Mouse (Mus musculus) hindbrain, embryonic 16.5 days (tissue): Measurements from ENCODE around the gene Slc25a22. TPM values are rescaled to one million over a fixed set of nuclear protein-coding genes. Genes with fewer than 3 reads are reported as not detected.

Source experiments
- ATAC-seq: fragments of 200-750 bp; cut with Nextera tagmentation; 2 replicates; pipeline ENCODE4 v1.8.0; 2017; ENCODE audit warnings: moderate TSS enrichment, moderate library complexity
- H3K27ac ChIP-seq: fragments of 300-500 bp; sonication (generic); 2 replicates; pipeline ENCODE4 v1.5.1; 2014; ENCODE audit warnings: low read depth, mild to moderate bottlenecking, control low read depth, low read length, moderate library complexity
- H3K27me3 ChIP-seq: fragments of 300-500 bp; sonication (generic); replicated peaks from 2 replicates; pipeline ENCODE4 v1.6.1; 2014; ENCODE audit warnings: low read length; ENCODE audit not compliant: control insufficient read depth, insufficient read depth
- H3K36me3 ChIP-seq: fragments of 300-500 bp; sonication (generic); 2 replicates; pipeline ENCODE4 v1.6.1; 2014; ENCODE audit warnings: mild to moderate bottlenecking, low read length, moderate library complexity, mixed read lengths; ENCODE audit not compliant: control insufficient read depth, insufficient read depth
- H3K4me1 ChIP-seq: fragments of 300-500 bp; sonication (generic); 2 replicates; pipeline ENCODE4 v1.6.1; 2014; ENCODE audit warnings: low read depth, low read length; ENCODE audit not compliant: control insufficient read depth, insufficient read depth
- H3K4me2 ChIP-seq: fragments of 300-500 bp; sonication (generic); 2 replicates; pipeline ENCODE4 v1.6.1; 2014; ENCODE audit warnings: mild to moderate bottlenecking, low read length, control low read depth, moderate library complexity
- H3K4me3 ChIP-seq: fragments of 300-500 bp; sonication (generic); 2 replicates; pipeline ENCODE4 v1.5.1; 2014; ENCODE audit warnings: mild to moderate bottlenecking, low read length, control low read depth, moderate library complexity
- H3K9ac ChIP-seq: fragments of 300-500 bp; sonication (generic); 2 replicates; pipeline ENCODE4 v1.6.1; 2014; ENCODE audit warnings: low read depth, mild to moderate bottlenecking, control low read depth, low read length, moderate library complexity
- H3K9me3 ChIP-seq: fragments of 300-500 bp; sonication (generic); 2 replicates; pipeline ENCODE4 v1.6.1; 2014; ENCODE audit warnings: mild to moderate bottlenecking, low read length, moderate library complexity; ENCODE audit not compliant: control insufficient read depth
- WGBS: fragments of 180-500 bp; shearing (Covaris S2); extraction: QIAGEN DNeasy Blood & Tissue Kit; methylation state at CpG from one replicate; pipeline ENCODE4 v1.1.7; 2014; 5-methylcytosine and 5-hydroxymethylcytosine counted together
- polyA plus RNA-seq: library from polyadenylated mRNA; unstranded; fragments of >200 nt; fragmentation: Nextera tagmentation; extraction: Ambion mirVana; gene quantifications from 2 replicates; pipeline ENCODE4 v1.2.1, GENCODE M21; 2015

The Slc25a22 gene
- polyA plus RNA-seq, 1 experiment from 2014 or later = 96.3 TPM

GRCm38 (mm10) chr7:141430585-141431240 is 7.0 kb downstream of the Slc25a22 start:
- Histone ChIP-seq H3K4me3 (no peak overlapping the region), H3K4me2 (no peak overlapping the region), H3K9ac (no peak overlapping the region), H3K27ac (no peak overlapping the region), H3K4me1 (peaks cover 31% of the 10 kb centered on the region), H3K9me3 (no peaks in the 10 kb centered on the region), H3K36me3 (peaks cover 31% of the 10 kb centered on the region), H3K27me3 (no peaks in the 10 kb centered on the region)
- ATAC-seq = no peak
- WGBS = 95% methylated on average over 9 of the region's 9 CpGs

GRCm38 (mm10) chr7:141429840-141430584 is 7.7 kb downstream of the Slc25a22 start:
- Histone ChIP-seq H3K27ac (peak overlapping the region; percentile 57), H3K27me3 (no peaks in the 10 kb centered on the region), H3K4me1 (peaks cover 27% of the 10 kb centered on the region), H3K9me3 (no peaks in the 10 kb centered on the region), H3K36me3 (peaks cover 31% of the 10 kb centered on the region), H3K4me3 (no peak overlapping the region; the same call in 1 of the 2 replicates), H3K9ac (no peak overlapping the region), H3K4me2 (peak overlapping the region; percentile 79)
- WGBS = 62% methylated on average over 9 of the region's 9 CpGs
- ATAC-seq = no peak

GRCm38 (mm10) chr7:141429310-141429709 is 8.4 kb downstream of the Slc25a22 start, which contains the start of gene Cend1:
TSS of gene Cend1 (minus strand) at chr7:141429491.
- Histone ChIP-seq H3K27me3 (no peaks in the 10 kb centered on the region), H3K4me1 (peaks cover 26% of the 10 kb centered on the region), H3K36me3 (peaks cover 31% of the 10 kb centered on the region), H3K27ac (peak within 1 kb of the TSS; percentile 78), H3K4me2 (peak within 1 kb of the TSS; percentile 79), H3K4me3 (peak within 1 kb of the TSS; percentile 61), H3K9ac (peak within 1 kb of the TSS; percentile 82), H3K9me3 (no peaks in the 10 kb centered on the region)
- WGBS = 4% methylated on average over 19 of the region's 19 CpGs
- peak; percentile 89 for ATAC-seq

- H3K4me1 ChIP-seq = peaks cover 20% of the 10 kb centered on the region
- no peaks in the 10 kb centered on the region for H3K9me3 ChIP-seq
- no peaks in the 10 kb centered on the region for H3K27me3 ChIP-seq
- peak overlapping the region; percentile 78 for H3K27ac ChIP-seq
- peaks cover 31% of the 10 kb centered on the region for H3K36me3 ChIP-seq
- 57% methylated on average over 5 of the region's 5 CpGs for WGBS
- peak overlapping the region; percentile 79 for H3K4me2 ChIP-seq
- H3K4me3 ChIP-seq = peak overlapping the region; percentile 61
- ATAC-seq = no peak
- peak overlapping the region; percentile 82 for H3K9ac ChIP-seq
Measured at GRCm38 (mm10) chr7:141428701-141429100, 9.0 kb downstream of the Slc25a22 start.

- Histone ChIP-seq H3K36me3 (peaks cover 21% of the 10 kb centered on the region), H3K4me2 (no peak overlapping the region), H3K9me3 (no peaks in the 10 kb centered on the region), H3K27ac (no peak overlapping the region), H3K4me3 (no peak overlapping the region), H3K9ac (no peak overlapping the region), H3K27me3 (no peaks in the 10 kb centered on the region), H3K4me1 (peaks cover 13% of the 10 kb centered on the region)
- no peak for ATAC-seq
- WGBS = 87% methylated on average over 12 of the region's 12 CpGs
Measured at GRCm38 (mm10) chr7:141426948-141427730, 10.6 kb downstream of the Slc25a22 start.

GRCm38 (mm10) chr7:141423811-141424210 is 13.9 kb downstream of the Slc25a22 start:
- Histone ChIP-seq H3K4me3 (no peak overlapping the region), H3K4me1 (peaks cover 6% of the 10 kb centered on the region), H3K27ac (no peak overlapping the region), H3K36me3 (peaks cover 8% of the 10 kb centered on the region; the same call in 1 of the 2 replicates), H3K4me2 (no peak overlapping the region), H3K9me3 (no peaks in the 10 kb centered on the region), H3K9ac (no peak overlapping the region), H3K27me3 (no peaks in the 10 kb centered on the region)
- ATAC-seq = no peak
- 72% methylated on average over 4 of the region's 4 CpGs for WGBS

GRCm38 (mm10) chr7:141420030-141420702 is 17.5 kb downstream of the Slc25a22 start:
- no peaks in the 10 kb centered on the region for H3K4me1 ChIP-seq
- WGBS = 88% methylated on average over 9 of the region's 9 CpGs
- ATAC-seq = no peak

GRCm38 (mm10) chr7:141418970-141419369 is 18.7 kb downstream of the Slc25a22 start:
- Histone ChIP-seq H3K4me2 (no peak overlapping the region), H3K4me1 (0 out of 2 replicates have a peak, but pooled peaks cover 4% of the 10 kb centered on the region), H3K9me3 (no peaks in the 10 kb centered on the region), H3K27ac (no peak overlapping the region), H3K36me3 (no peaks in the 10 kb centered on the region), H3K27me3 (no peaks in the 10 kb centered on the region), H3K4me3 (no peak overlapping the region), H3K9ac (no peak overlapping the region)
- WGBS = 68% methylated on average over 7 of the region's 7 CpGs
- no peak for ATAC-seq

More at GRCm38 (mm10) chr7:141420030-141420702, 17.5 kb downstream of the Slc25a22 start:
- Histone ChIP-seq H3K4me3 (no peak overlapping the region), H3K9ac (no peak overlapping the region), H3K9me3 (no peaks in the 10 kb centered on the region), H3K27ac (no peak overlapping the region), H3K36me3 (no peaks in the 10 kb centered on the region), H3K27me3 (no peaks in the 10 kb centered on the region), H3K4me2 (no peak overlapping the region)
